Mouse (Mus musculus) liver, adult 2 months (tissue): ENCODE measurements at regions not wholly inside any gene's neighbourhood (a gene's known extent, or its start where the extent isn't known, plus 50 kb on each side); places are given as distances from the start of the nearest gene placed in this dataset.

Experiments used
- DNase-seq: peaks from one replicate; pipeline ENCODE4 v3.0.0-alpha.2; 2011; ENCODE audit warnings: low read depth, low spot score; ENCODE audit errors: extremely low read depth
- H3K27ac ChIP-seq: fragments of 200-500 bp; replicated peaks from 2 replicates; pipeline ENCODE4 v1.5.1; 2012; ENCODE audit warnings: low read depth, mild to moderate bottlenecking, control low read depth, inconsistent platforms, low read length; ENCODE audit not compliant: insufficient read depth
- H3K27me3 ChIP-seq: fragments of 200-500 bp; 2 replicates; pipeline ENCODE4 v1.6.1; 2012; ENCODE audit warnings: mild to moderate bottlenecking, moderate library complexity, low read length, inconsistent platforms; ENCODE audit not compliant: control insufficient read depth, insufficient read depth
- H3K36me3 ChIP-seq: fragments of 200-500 bp; 2 replicates; pipeline ENCODE4 v1.6.1; 2012; ENCODE audit warnings: low read length, inconsistent platforms; ENCODE audit not compliant: control insufficient read depth, insufficient read depth
- H3K4me1 ChIP-seq: fragments of 200-500 bp; 2 replicates; pipeline ENCODE4 v1.6.1; 2011; ENCODE audit warnings: low read length; ENCODE audit not compliant: control insufficient read depth, insufficient read depth
- H3K4me3 ChIP-seq: fragments of 200-500 bp; 2 replicates; pipeline ENCODE4 v1.5.1; 2011; ENCODE audit warnings: low read depth, mild to moderate bottlenecking, control low read depth, low read length, moderate library complexity; ENCODE audit not compliant: insufficient read depth
- H3K79me2 ChIP-seq: fragments of 200-500 bp; 2 replicates; pipeline ENCODE4 v1.6.1; 2012; ENCODE audit warnings: inconsistent platforms, mild to moderate bottlenecking, low read length, moderate library complexity; ENCODE audit not compliant: control insufficient read depth, insufficient read depth
- H3K9ac ChIP-seq: fragments of 200-500 bp; 2 replicates; pipeline ENCODE4 v1.6.1; 2012; ENCODE audit warnings: low read depth, mild to moderate bottlenecking, control low read depth, inconsistent platforms, low read length
- CTCF ChIP-seq: fragments of 200-500 bp; IDR thresholded peaks from 2 replicates; pipeline ENCODE4 v1.5.1; 2011; ENCODE audit warnings: low read depth, low read length, control low read depth
- POLR2A ChIP-seq: fragments of 200-500 bp; IDR thresholded peaks from 2 replicates; pipeline ENCODE4 v1.6.1; 2011; ENCODE audit warnings: low read length, control low read depth; ENCODE audit not compliant: insufficient read depth; ENCODE audit errors: extremely low read depth
- WGBS: fragments of 180-500 bp; shearing (Covaris S2); methylation state at CpG from one replicate; pipeline ENCODE4 v1.1.7; 2018; 5-methylcytosine and 5-hydroxymethylcytosine counted together

GRCm38 (mm10) chr6:31791547-31791946 is 227.8 kb upstream of the Podxl start:
- no peaks in the 10 kb centered on the region for H3K4me1 ChIP-seq
- TF ChIP-seq CTCF (no peak), POLR2A (no peak)
- no peak overlapping the region for H3K9ac ChIP-seq
- H3K27ac ChIP-seq = no peak overlapping the region
- H3K36me3 ChIP-seq = no peaks in the 10 kb centered on the region
- no peak for DNase-seq
- H3K27me3 ChIP-seq = no peaks in the 10 kb centered on the region
- no peak overlapping the region for H3K4me3 ChIP-seq
- no peaks in the 10 kb centered on the region for H3K79me2 ChIP-seq
- WGBS = 79% methylated on average over 7 of the region's 7 CpGs

- Histone ChIP-seq H3K4me1 (no peaks in the 10 kb centered on the region), H3K27me3 (no peaks in the 10 kb centered on the region), H3K79me2 (no peaks in the 10 kb centered on the region), H3K36me3 (no peaks in the 10 kb centered on the region), H3K27ac (no peak overlapping the region), H3K4me3 (no peak overlapping the region), H3K9ac (no peak overlapping the region)
- TF ChIP-seq CTCF (no peak), POLR2A (no peak)
- no peak for DNase-seq
- WGBS = 43% methylated on average over 2 of the region's 2 CpGs
Measured at GRCm38 (mm10) chr6:31790906-31791305, 227.1 kb upstream of the Podxl start.

DNA sequence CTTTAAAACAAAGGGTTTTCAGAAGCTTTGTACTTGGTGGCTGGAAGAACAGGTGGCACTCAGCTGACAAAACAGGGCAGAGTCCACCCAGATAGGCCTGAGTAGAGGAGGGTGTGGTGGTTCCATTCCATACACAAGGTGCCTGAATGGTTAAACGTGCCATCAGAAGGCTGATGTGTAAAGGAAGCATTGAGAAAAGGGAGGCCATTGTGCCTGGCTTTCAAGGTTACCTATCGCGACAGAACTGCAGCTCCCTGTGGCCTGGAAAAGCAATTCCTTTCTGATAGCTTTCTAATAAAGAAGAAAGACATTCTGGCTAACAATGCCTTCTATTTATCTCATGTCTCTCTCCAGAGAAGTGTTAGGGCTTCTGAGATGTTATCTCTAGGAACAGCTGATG is 213.1 kb upstream of the Podxl start:
- no peak overlapping the region for H3K27ac ChIP-seq
- H3K4me3 ChIP-seq = no peak overlapping the region
- no peak for TF ChIP-seq POLR2A
- TF ChIP-seq CTCF = no peak
- H3K79me2 ChIP-seq = no peaks in the 10 kb centered on the region
- no peaks in the 10 kb centered on the region for H3K36me3 ChIP-seq
- no peaks in the 10 kb centered on the region for H3K27me3 ChIP-seq
- DNase-seq = no peak
- H3K4me1 ChIP-seq = no peaks in the 10 kb centered on the region
- 25% methylated on average over 3 of the region's 3 CpGs for WGBS
- H3K9ac ChIP-seq = no peak overlapping the region

DNA sequence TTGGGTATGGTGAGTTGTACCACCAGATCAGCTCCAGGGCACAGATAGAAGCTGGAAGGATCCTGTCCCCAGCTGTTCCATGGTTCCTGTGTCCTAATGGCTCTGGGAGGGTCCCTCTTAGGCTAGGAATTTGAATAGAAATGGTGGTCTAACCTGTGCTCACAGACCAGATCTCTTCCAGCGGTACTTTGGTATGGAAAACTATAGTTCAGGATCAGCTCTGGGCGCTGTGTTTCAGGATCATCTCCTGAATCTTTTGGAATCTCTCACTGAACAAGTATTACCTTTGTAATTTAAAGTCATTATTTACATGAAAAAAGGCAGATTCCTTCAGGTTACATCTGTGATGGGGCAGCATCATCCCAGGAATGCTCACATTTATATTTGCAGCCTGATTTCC is 208.1 kb upstream of the Podxl start:
- no peaks in the 10 kb centered on the region for H3K4me1 ChIP-seq
- H3K4me3 ChIP-seq = no peak overlapping the region
- TF ChIP-seq POLR2A (no peak), CTCF (no peak)
- no peak overlapping the region for H3K9ac ChIP-seq
- no peaks in the 10 kb centered on the region for H3K27me3 ChIP-seq
- 90% methylated on average over 2 of the region's 2 CpGs for WGBS
- no peaks in the 10 kb centered on the region for H3K79me2 ChIP-seq
- no peak overlapping the region for H3K27ac ChIP-seq
- no peak for DNase-seq
- no peaks in the 10 kb centered on the region for H3K36me3 ChIP-seq

DNA sequence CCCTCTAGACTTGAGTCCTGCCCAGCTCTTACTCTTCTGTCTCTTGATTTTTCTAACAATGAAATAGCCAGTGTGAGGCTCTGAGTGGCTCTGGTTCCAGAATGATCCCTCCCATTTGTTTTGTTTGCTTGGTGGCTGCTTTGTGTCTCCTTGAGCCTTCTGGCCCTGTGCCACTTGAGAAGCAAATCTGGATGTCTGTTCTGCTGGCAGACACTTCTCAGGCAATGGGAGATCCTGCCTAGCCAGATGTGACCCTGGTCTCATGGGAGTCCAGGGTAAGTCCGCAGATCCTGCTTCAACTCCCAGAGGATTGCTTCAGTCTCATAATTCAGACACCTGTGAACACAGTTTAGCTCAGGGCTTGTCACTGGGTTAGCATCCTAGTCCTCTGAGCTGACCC is 181.8 kb upstream of the Podxl start:
- H3K79me2 ChIP-seq = no peaks in the 10 kb centered on the region

GRCm38 (mm10) chr6:31731391-31731790 is 167.6 kb upstream of the Podxl start:
- Histone ChIP-seq H3K36me3 (no peaks in the 10 kb centered on the region), H3K4me1 (peaks cover 2% of the 10 kb centered on the region; the same call in 1 of the 2 replicates), H3K27me3 (no peaks in the 10 kb centered on the region), H3K4me3 (no peak overlapping the region), H3K9ac (no peak overlapping the region), H3K27ac (no peak overlapping the region), H3K79me2 (no peaks in the 10 kb centered on the region)
- no peak for TF ChIP-seq CTCF
- TF ChIP-seq POLR2A = no peak
- no peak for DNase-seq
- WGBS = 59% methylated on average over 4 of the region's 4 CpGs

More for the DNA sequence above, 181.8 kb upstream of the Podxl start:
- Histone ChIP-seq H3K27ac (no peak overlapping the region), H3K9ac (no peak overlapping the region), H3K27me3 (peaks cover 4% of the 10 kb centered on the region; the same call in 1 of the 2 replicates), H3K36me3 (no peaks in the 10 kb centered on the region), H3K4me1 (no peaks in the 10 kb centered on the region), H3K4me3 (no peak overlapping the region)
- DNase-seq = no peak
- WGBS = 76% methylated on average over 1 of the region's 1 CpGs
- TF ChIP-seq CTCF (no peak), POLR2A (no peak)
